Mouse (Mus musculus): Measurements from ENCODE around the gene Nfat5. TPM values are rescaled to one million over a fixed set of nuclear protein-coding genes. Genes with fewer than 3 reads are reported as not detected.

Gene Nfat5
- total RNA-seq (2021): 10 to 100 TPM; 47.2 to 52.5 TPM
- long read RNA-seq, experiment 1, partial matches to known transcripts: 1 of 4 reads
- long read RNA-seq, experiment 1, other reads (novel, unspliced or antisense): 3 of 4 reads
- long read RNA-seq, experiment 2, full-length matches to known transcripts: 4 of 13 reads
- long read RNA-seq, experiment 2, partial matches to known transcripts: 1 of 13 reads
- long read RNA-seq, experiment 2, other reads (novel, unspliced or antisense): 8 of 13 reads

DNA sequence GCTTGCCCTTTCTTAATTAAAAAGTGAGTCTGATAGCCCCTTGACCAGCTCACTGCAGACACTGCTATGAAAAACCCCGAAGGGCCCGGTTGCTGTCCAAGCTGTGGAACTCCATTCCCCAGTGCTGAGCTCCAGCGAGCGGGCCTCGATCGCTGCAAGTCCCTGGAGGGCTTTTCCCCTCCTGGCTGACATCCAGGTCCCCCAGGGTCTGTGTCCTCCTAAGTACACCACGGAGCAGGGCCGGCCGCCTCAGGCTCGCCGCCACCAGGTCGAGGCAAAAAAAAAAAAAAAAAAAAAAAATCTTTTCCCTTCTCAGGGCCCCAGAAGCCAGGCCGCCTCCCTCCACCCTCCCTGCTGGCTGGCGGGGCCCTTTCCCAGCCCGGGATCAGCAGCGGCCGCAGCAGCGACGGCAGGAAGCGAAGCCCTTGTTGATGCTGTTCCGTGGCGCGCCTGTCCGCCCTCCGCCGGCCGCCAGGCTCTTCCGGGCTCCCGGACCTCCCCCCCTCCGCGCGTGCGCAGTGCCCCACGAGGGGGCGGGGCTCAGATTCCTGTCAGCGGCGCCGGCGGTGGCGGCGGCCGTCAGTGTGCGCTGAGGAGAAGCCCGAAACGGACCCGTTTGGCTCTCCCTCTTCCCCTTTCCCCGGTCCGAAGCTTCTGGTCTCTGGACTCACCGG is at the start of gene Nfat5:
TSS of gene Nfat5 (plus strand) at position 543 of the 674 bp plus-strand sequence.
- peak; percentile 98 to 100 for DNase-seq (ENCODE audit: low spot score in 2 of 2)

DNA sequence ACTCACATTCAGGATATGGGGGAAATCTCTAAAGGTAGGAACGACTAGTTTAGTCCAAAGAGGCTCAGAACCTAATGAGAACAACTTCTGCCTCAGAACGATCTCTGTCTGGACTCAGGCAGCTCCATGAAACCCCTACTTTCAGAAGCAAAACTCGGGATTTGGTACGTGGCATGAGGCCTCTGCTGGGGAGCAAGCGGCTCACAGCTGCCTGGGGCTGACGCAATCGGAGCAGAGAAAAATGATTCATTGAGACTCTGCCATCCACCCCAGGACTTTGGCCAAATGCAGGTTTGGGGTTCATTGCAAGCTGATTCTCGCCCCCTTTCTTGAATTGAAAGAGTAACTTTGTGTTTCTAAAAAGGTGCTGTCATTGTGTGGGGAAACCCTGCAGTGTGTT is 49.1 kb upstream of the Nfat5 start:
- no peak for DNase-seq (ENCODE audit: low spot score in 2 of 2)

GRCm38 (mm10) chr8:107248456-107248855 is 44.8 kb upstream of the Nfat5 start:
- DNase-seq (ENCODE audit: low spot score in 2 of 2): no peak

GRCm38 (mm10) chr8:107251481-107252104 is 41.7 kb upstream of the Nfat5 start:
- no peak for DNase-seq (ENCODE audit: low spot score in 2 of 2)

GRCm38 (mm10) chr8:107253121-107253520 is 40.1 kb upstream of the Nfat5 start:
- no peak for DNase-seq (ENCODE audit: low spot score in 2 of 2)

DNA sequence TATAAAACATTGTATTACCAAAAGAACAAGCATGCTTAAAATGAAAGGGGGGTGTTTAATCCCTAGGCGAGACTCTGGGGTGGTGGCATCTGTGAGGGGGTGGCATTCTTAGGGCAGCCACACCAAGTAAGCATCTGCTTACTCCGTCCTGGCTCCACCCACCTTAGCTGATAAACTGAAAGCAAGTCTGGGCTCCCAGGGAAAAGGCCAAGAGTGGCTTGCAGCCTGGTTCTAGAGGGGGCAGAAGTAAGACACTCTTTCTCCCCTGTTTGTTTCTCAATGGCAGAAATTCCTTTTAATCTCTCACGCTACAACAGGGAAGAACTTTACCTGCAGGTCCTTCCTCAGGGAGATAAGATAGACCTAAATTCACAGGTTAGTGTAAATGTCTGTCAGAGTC is 38.9 kb upstream of the Nfat5 start:
- DNase-seq (ENCODE audit: low spot score in 2 of 2): peak in 1 of 2 experiments; percentile 7

- no peak for DNase-seq (ENCODE audit: low spot score in 2 of 2)
These were observed 38.3 kb upstream of the Nfat5 start for GRCm38 (mm10) chr8:107254951-107255457.

DNA sequence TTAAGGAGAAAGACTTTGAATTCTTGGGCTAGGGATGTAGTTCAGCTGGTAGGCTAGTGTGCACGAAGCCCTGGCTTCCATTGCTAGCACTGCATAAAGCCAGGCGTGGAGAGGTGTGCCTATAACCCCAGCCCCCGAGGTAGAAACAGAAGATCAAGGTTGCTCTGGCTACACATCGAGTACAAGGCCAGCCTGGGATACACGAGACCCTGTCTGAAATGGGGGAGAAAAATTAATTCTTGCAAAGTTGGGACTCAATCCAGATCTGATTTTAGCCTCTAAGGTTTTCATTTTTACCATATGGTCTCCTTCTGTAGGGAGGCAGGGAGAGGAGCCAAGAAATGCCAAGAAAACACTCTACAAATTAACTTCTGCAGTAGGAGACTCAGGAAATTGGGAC is 36.0 kb upstream of the Nfat5 start:
- DNase-seq (ENCODE audit: low spot score in 2 of 2): peak in 1 of 2 experiments; percentile 18

DNA sequence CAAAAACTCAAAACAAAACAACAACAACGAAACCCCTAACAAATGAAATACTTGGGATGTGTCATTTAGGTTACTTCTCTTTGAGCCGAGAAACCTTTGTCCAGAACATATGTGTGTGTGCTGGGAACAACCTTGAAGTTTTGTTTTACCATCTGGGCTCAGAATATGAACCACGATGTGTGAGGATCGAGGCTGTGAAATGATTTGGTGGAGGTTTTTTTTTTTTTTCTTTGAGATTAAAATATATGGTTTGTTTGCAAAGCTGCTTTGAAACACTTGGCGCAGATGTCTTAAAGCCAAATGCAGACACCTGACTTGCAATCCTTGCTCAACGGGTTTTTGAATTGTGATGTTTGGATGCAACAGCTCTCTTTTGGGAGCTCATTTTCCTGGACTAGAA is 33.1 kb upstream of the Nfat5 start:
- DNase-seq (ENCODE audit: low spot score in 2 of 2): no peak

- no peak for DNase-seq (ENCODE audit: low spot score in 2 of 2)
These were observed 32.1 kb upstream of the Nfat5 start for GRCm38 (mm10) chr8:107261172-107261571.

GRCm38 (mm10) chr8:107262046-107262705 is 31.1 kb upstream of the Nfat5 start:
- DNase-seq (ENCODE audit: low spot score in 2 of 2): no peak

DNA sequence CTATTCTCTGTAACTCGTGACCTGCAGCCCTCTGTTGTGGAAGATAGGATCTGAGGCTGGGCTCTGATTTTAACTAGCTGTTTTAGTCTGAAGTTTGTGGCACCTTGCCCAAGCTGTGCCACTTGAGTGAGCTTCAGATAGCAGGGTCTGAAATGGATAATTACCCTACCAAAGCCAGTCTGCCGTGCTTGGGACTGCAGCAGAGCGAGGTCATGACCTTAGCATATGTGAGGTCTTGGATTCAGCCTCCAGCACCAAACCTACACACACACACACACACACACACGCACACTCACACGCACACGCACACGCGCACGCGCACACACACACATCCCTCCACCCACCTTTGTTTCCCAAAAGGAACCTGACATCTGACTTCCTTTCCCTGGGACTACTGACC is 27.5 kb upstream of the Nfat5 start:
- no peak for DNase-seq (ENCODE audit: low spot score in 2 of 2)

DNA sequence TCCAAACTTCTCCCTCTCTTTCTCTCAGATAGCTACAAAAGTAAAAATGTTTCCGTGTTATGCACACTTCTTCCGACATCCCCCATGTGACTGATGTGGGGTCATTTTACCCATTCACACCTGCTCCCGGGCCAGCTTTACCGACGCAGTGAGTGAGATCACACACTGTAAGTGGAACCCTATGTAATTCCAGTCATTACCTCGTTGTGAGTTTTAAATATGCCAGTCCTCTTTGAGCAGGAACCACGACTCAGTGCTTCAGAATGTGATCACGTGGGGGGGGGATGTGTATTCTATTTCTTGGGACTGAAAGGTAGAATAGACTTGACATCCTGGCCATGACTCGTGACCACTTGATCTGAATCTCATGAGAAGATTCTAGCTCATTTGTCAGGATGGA is 24.8 kb upstream of the Nfat5 start:
- no peak for DNase-seq (ENCODE audit: low spot score in 2 of 2)

GRCm38 (mm10) chr8:107269191-107269590 is 24.1 kb upstream of the Nfat5 start:
- no peak for DNase-seq (ENCODE audit: low spot score in 2 of 2)

GRCm38 (mm10) chr8:107269617-107270139 is 23.6 kb upstream of the Nfat5 start:
- DNase-seq (ENCODE audit: low spot score in 2 of 2): no peak

GRCm38 (mm10) chr8:107270287-107270686 is 23.0 kb upstream of the Nfat5 start:
- DNase-seq (ENCODE audit: low spot score in 2 of 2): no peak

DNA sequence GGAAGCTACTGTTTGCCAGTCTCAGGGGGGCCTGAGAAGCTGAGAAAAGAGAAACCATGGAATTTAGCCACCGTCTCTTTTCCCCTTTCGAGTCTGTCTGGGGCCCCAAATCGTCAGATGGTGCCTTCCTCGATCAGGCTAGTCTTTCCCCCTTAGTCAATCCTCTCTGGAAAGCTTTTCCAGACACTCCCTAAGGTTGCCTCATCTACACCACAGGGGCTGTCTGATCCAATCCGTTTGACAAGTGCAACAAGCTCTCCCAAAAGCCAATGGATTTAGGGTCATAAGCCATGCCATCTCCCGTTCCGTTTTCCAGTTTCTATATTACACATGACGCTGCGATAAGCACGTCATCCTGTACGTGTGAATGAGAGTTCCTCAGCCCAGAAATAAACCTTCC is 22.5 kb upstream of the Nfat5 start:
- DNase-seq (ENCODE audit: low spot score in 2 of 2): no peak

DNA sequence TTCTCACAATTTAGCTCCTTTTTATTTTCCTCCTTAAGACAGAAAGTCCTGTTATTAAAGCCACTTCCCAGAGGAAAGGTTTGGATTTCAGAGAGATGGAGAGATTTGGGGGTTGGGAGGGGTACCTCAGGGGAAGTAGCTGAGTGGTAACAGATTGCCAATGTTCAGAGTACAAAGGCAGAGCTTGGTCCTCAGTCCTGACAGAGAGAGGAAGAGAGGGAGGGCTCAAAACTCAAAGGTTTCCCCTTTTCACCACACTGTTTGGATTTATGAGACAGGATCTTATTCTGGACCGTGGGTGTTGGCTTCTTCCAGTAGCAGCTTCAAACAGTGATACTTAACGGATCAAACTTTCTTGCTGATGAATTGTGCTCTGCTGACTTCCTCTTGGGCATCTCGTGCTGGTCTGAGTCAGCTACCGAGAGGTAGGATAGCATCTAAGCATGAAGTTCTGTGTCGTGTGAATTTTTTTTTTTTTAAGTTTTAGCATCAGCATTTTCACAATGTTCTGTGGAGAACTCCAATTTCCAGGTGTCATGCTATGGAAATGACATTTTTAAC is 15.9 kb upstream of the Nfat5 start:
- no peak for DNase-seq (ENCODE audit: low spot score in 2 of 2)

GRCm38 (mm10) chr8:107278571-107278970 is 14.7 kb upstream of the Nfat5 start:
- DNase-seq (ENCODE audit: low spot score in 2 of 2): no peak

DNA sequence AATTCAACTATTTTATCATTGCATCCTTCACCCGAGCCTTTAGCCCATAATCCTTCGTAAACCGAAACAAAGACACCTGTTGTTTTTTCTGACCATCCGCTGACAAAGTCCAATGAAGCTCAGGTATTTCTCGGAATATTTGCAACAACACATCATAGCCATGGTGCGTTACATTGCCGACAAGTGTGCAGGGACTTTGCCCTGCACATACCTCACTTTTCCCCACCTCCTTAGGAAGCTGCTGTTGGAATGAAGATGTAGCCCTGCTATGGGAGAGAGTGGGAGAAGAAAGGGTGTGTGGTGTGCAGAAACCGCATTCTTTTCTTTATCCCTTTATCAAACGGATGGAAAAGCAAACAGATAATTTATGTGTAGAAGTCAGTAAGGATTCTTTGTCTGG is 6.6 kb upstream of the Nfat5 start:
- DNase-seq (ENCODE audit: low spot score in 2 of 2): no peak

DNA sequence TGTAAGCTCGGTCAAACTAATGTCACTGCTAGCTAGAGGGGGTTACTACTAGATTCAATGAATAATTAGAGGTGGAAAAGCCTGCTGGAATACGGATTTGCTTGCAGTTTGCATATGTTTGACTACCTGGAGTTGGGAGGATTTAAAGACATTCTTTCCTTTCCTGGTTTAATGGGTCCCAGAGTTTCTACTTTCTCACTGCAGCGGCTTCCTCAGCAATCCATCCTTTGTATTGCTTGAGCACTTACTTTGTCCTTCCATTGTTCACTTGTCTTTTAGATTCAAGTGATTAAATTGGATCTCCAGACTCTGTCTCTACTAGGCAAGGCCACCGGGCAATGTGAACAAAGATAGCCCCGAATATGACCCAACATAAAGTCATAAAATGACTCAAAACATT is 5.7 kb upstream of the Nfat5 start:
- DNase-seq (ENCODE audit: low spot score in 2 of 2): no peak

All from layer of hippocampus, postnatal 14 days (tissue).